Mouse (Mus musculus) kidney, embryonic 14.5 days (tissue): ENCODE data around the gene Tpst2. TPM values are rescaled to one million over a fixed set of nuclear protein-coding genes. Genes with fewer than 3 reads are reported as not detected.

Experiments used
- ATAC-seq: fragments of 200-750 bp; cut with Nextera tagmentation; 2 replicates; pipeline ENCODE4 v1.8.0; 2017; ENCODE audit warnings: moderate number of reproducible peaks, mild to moderate bottlenecking, moderate TSS enrichment, moderate library complexity; ENCODE audit not compliant: low FRiP score, low TSS enrichment
- H3K27ac ChIP-seq: fragments of 300-500 bp; sonication (generic); 2 replicates; pipeline ENCODE4 v1.5.1; 2014; ENCODE audit warnings: low read depth, mild to moderate bottlenecking, low read length, moderate library complexity, mixed read lengths
- H3K27me3 ChIP-seq: fragments of 300-500 bp; sonication (generic); 2 replicates; pipeline ENCODE4 v1.6.1; 2014; ENCODE audit warnings: mild to moderate bottlenecking, low read length; ENCODE audit not compliant: control insufficient read depth, insufficient read depth
- H3K36me3 ChIP-seq: fragments of 300-500 bp; sonication (generic); 2 replicates; pipeline ENCODE4 v1.6.1; 2014; ENCODE audit warnings: low read length, mixed read lengths; ENCODE audit not compliant: control insufficient read depth, insufficient read depth
- H3K4me1 ChIP-seq: fragments of 300-500 bp; sonication (generic); 2 replicates; pipeline ENCODE4 v1.6.1; 2014; ENCODE audit warnings: low read length, mixed read lengths; ENCODE audit not compliant: control insufficient read depth, insufficient read depth
- H3K4me2 ChIP-seq: fragments of 300-500 bp; sonication (generic); replicated peaks from 2 replicates; pipeline ENCODE4 v1.6.1; 2014; ENCODE audit warnings: low read depth, mild to moderate bottlenecking, low read length
- H3K4me3 ChIP-seq: fragments of 300-500 bp; sonication (generic); 2 replicates; pipeline ENCODE4 v1.5.1; 2014; ENCODE audit warnings: mild to moderate bottlenecking, low read length
- H3K9ac ChIP-seq: fragments of 300-500 bp; sonication (generic); 2 replicates; pipeline ENCODE4 v1.6.1; 2014; ENCODE audit warnings: low read depth, mild to moderate bottlenecking, low read length, moderate library complexity
- H3K9me3 ChIP-seq: fragments of 300-500 bp; sonication (generic); 2 replicates; pipeline ENCODE4 v1.6.1; 2016; ENCODE audit warnings: low read length; ENCODE audit not compliant: control insufficient read depth
- WGBS: fragments of 180-500 bp; shearing (Covaris S2); extraction: QIAGEN DNeasy Blood & Tissue Kit; methylation state at CpG from one replicate; pipeline ENCODE4 v1.1.7; 2014; 5-methylcytosine and 5-hydroxymethylcytosine counted together
- polyA plus RNA-seq: library from polyadenylated mRNA; unstranded; fragments of >200 nt; fragmentation: Nextera tagmentation; extraction: Ambion mirVana; gene quantifications from 2 replicates; pipeline ENCODE4 v1.2.1, GENCODE M21; 2014

Tpst2 gene
- 39.9 and 50.3 TPM in 2 replicates for polyA plus RNA-seq

DNA sequence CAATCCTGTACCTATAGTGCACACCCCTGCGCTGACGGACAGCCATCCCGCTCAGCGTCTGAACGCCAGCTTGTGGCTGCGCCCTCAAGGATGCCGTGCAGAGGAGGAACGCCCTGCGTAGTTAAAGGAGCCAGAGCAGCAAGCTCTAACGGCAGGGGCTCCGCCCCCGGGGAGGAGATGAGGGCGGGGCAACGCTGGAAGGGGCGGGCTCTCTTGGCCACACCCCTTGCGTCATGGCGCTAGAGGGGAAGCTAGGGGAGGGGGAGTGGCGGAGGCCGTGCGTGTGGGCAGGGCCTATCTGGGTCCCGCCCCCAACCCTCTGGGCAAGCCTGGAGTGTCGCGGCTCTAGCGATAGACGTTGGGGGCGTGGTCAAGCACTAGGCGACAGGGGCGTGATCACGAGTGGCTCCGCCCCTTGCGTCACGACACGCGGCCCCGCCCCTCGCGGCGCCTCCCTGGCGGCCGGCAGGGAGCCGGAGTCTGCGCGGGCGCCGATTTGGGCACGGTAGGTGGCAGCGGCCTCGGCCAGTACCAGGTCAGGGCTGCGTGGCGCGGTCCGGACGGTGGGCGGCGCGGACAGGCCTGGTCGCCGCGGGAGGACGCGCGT, at the start of gene Tpst2:
Gene Tpst2 (plus strand): TSS at position 425 of the 607 bp plus-strand sequence.
- peak; percentile 94 for ATAC-seq
- WGBS, result under 1% methylated on average over 60 of the region's 62 CpGs
- Histone ChIP-seq H3K4me3 (peak within 1 kb of the TSS; percentile 84), H3K36me3 (no peaks in the 10 kb centered on the region), H3K4me2 (peak within 1 kb of the TSS; percentile 72), H3K4me1 (peaks cover 38% of the 10 kb centered on the region; the same call in 1 of the 2 replicates), H3K9me3 (no peaks in the 10 kb centered on the region), H3K27me3 (no peaks in the 10 kb centered on the region), H3K9ac (peak within 1 kb of the TSS; percentile 81), H3K27ac (peak within 1 kb of the TSS; percentile 57)

DNA sequence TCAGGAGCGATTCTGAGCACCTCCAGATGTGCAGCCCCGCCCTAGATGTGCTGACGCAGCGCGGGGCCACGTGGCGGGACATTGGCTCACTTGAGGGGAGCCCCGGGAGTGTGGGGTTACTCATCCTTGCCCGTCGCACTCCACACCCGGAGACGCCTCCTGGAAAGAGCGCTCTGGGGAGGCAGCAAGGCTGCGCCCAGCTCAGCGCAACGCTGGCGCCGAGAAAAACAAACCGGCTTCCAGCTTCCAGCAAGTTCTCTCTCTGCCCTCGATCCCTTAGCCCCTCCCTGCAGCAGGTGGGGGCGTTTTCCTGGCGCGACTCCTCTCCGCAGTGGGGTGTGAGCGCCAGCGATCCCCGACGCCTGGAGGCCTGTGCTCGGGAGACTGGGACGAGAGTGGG, 49.1 kb upstream of the Tpst2 start:
- H3K9ac ChIP-seq, result peak overlapping the region; percentile 31; the same call in 1 of the 2 replicates
- H3K4me3 ChIP-seq, result peak overlapping the region; percentile 41
- WGBS, result under 1% methylated on average over 30 of the region's 30 CpGs
- H3K4me2 ChIP-seq, result peak overlapping the region; percentile 61
- no peaks in the 10 kb centered on the region for H3K9me3 ChIP-seq
- H3K4me1 ChIP-seq, result peaks cover 11% of the 10 kb centered on the region; the same call in 1 of the 2 replicates
- no peaks in the 10 kb centered on the region for H3K36me3 ChIP-seq
- ATAC-seq, result peak; percentile 32; the same call in 1 of the 2 replicates
- peaks cover 54% of the 10 kb centered on the region for H3K27me3 ChIP-seq
- H3K27ac ChIP-seq, result no peak overlapping the region

DNA sequence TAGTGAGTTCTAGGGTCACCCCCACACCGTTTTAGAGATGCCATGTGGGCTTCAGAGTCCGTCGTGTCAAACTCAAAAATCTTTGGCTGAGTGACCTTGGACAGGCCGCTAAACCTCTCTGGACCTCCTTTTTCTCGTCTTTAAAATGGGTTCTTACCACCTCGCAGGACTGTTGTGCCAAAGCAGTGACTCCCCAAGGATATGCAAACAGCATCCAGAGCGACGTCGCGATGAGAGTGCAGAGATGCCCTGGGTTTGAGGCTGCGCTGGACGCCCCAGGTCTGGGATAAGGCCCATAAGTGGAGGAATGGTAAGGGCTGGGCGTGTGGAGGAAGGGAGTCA, 48.6 kb upstream of the Tpst2 start:
- Histone ChIP-seq H3K9ac (no peak overlapping the region), H3K4me3 (peak overlapping the region; percentile 41), H3K27ac (no peak overlapping the region), H3K27me3 (peaks cover 54% of the 10 kb centered on the region), H3K4me2 (peak overlapping the region; percentile 61), H3K36me3 (no peaks in the 10 kb centered on the region), H3K9me3 (no peaks in the 10 kb centered on the region), H3K4me1 (peaks cover 11% of the 10 kb centered on the region; the same call in 1 of the 2 replicates)
- WGBS, result 2% methylated on average over 13 of the region's 13 CpGs
- ATAC-seq, result peak; percentile 5; the same call in 1 of the 2 replicates

DNA sequence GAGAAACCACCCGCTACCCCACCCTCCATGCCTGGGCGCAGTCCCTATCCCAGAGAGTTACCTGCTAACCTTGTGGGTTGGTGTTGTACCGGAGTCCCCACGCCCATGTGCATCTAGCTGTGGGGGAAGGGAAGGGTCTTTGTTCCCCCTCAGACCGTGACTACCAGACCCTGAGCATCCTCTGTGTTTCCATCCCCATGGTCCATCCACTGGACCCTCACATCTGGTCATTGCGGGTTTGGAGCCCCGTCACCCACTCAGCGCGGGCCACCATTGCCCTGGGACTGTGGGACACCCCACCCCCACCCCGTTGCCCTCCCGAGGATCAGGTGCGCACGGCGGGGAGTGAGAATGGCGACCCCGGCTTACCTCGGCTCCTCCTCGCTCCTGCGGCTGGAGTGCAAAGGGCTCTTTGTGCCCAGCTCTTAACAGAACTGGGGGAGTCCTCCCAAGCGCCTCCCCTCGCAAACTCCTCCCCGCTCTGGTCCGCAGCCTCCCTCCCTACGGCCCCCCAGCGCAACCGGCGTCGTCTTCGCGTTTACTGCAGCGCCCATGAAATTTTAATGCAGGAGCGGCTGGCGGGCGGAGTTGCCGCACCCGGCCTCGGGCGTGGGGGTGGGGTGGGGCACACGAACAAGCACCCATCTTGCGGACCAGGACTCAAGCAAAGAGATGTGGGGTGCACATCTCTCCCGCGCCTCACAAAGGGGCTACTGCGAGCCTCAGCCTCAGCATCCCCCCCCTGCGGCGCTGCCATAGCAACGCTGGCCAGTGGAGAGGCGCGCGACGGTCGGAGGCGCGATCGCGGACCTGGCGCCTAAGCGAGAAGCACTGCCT, 48.0 kb upstream of the Tpst2 start:
- ATAC-seq, result peak; percentile 48
- Histone ChIP-seq H3K4me3 (peak overlapping the region; percentile 41), H3K9me3 (no peaks in the 10 kb centered on the region), H3K4me1 (peaks cover 11% of the 10 kb centered on the region; the same call in 1 of the 2 replicates), H3K9ac (peak overlapping the region; percentile 40; the same call in 1 of the 2 replicates), H3K4me2 (peak overlapping the region; percentile 61), H3K27ac (no peak overlapping the region), H3K36me3 (no peaks in the 10 kb centered on the region), H3K27me3 (peaks cover 54% of the 10 kb centered on the region)
- WGBS, result 1% methylated on average over 57 of the region's 57 CpGs

- no peak overlapping the region for H3K9ac ChIP-seq
- 67% methylated on average over 5 of the region's 5 CpGs for WGBS
- peaks cover 24% of the 10 kb centered on the region for H3K27me3 ChIP-seq
These were observed 40.7 kb upstream of the Tpst2 start for GRCm38 (mm10) chr5:112235806-112236205.

DNA sequence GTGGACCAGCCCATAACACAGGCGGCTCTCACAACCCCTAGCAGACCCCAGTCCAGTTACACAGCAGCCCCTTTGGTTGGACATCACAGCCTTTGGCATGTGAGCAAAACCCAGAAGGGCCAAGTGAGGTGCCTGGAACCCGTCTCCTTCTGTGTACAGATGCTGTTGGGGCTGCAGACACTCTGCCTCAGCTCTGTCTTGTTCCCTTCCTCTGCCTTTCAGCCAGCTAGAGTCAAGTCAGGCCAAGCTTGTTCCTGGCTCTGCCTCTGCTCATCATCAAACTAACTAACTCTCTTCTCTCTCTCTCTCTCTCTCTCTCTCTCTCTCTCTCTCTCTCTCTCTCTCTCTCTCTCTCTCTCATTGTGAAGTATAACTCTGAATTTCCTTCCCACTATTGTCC, 39.9 kb upstream of the Tpst2 start:
- WGBS, result 82% methylated on average over 2 of the region's 2 CpGs
- Histone ChIP-seq H3K27me3 (peaks cover 20% of the 10 kb centered on the region), H3K4me1 (0 out of 2 replicates have a peak, but pooled peaks cover 3% of the 10 kb centered on the region), H3K9me3 (no peaks in the 10 kb centered on the region), H3K4me3 (no peak overlapping the region), H3K36me3 (no peaks in the 10 kb centered on the region), H3K9ac (no peak overlapping the region), H3K4me2 (no peak overlapping the region), H3K27ac (no peak overlapping the region)
- ATAC-seq, result no peak

More at GRCm38 (mm10) chr5:112235806-112236205, 40.7 kb upstream of the Tpst2 start:
- Histone ChIP-seq H3K4me2 (no peak overlapping the region), H3K27ac (no peak overlapping the region), H3K4me1 (0 out of 2 replicates have a peak, but pooled peaks cover 3% of the 10 kb centered on the region), H3K36me3 (no peaks in the 10 kb centered on the region), H3K9me3 (no peaks in the 10 kb centered on the region), H3K4me3 (no peak overlapping the region)
- no peak for ATAC-seq

DNA sequence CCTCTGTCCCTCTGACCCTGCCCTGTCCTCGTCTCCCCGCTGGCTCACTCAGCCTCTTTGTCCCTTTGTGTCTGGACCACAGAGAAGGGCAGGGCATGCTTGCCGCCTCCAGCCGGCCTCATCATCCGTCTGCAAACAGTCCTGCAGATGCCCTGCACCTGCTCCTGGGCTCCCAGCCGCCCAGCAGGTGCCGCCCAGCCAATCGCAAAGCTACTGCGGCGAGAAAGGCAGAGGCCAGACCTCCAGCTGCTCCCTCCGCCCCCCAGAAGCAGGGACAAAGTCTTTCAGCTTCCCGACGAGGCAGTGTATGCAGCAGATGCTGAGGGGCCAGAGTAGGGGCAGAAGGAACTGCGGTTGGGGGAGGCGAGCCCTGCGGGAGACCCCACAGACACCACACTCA, 39.1 kb upstream of the Tpst2 start:
- Histone ChIP-seq H3K9me3 (no peaks in the 10 kb centered on the region), H3K27me3 (peaks cover 18% of the 10 kb centered on the region; the same call in 1 of the 2 replicates), H3K4me1 (0 out of 2 replicates have a peak, but pooled peaks cover 3% of the 10 kb centered on the region), H3K27ac (no peak overlapping the region), H3K9ac (peak overlapping the region; percentile 31; the same call in 1 of the 2 replicates), H3K4me3 (no peak overlapping the region), H3K4me2 (peak overlapping the region; percentile 24; the same call in 1 of the 2 replicates), H3K36me3 (no peaks in the 10 kb centered on the region)
- ATAC-seq, result peak; percentile 32; the same call in 1 of the 2 replicates
- 1% methylated on average over 16 of the region's 16 CpGs for WGBS

DNA sequence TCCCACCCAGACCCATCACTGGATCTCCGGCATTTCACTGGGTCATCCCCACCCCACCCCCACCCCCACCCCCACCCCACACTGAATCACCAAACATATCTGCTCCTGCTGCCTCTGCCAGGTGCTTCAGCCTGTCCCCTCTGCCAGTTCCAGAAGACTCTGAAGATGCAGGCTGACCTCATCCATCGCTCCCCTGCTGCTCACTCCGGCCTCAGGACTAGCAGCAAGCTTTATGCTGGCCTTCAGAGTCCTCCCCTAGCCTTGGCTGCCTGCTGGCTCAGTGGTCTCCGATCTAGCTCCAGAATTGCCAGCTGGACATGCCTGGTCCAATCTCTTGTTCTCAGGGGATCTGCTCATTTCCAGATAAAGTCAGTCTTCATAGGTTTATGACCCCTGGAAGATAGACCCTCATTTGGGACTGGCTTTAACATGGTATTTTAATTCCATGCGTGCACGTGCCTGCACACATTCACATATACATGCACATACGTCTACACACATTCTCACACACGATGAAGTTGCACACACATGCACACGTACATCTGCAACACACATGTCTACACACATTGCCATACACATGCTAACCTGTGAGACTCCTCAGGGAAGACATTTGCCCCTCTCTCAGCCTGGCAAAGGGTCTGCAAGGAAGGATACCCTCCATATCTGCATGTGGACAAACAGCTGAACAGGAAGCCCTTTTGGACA, 38.5 kb upstream of the Tpst2 start:
- Histone ChIP-seq H3K4me2 (peak overlapping the region; percentile 24; the same call in 1 of the 2 replicates), H3K4me3 (no peak overlapping the region), H3K9ac (no peak overlapping the region), H3K4me1 (peaks cover 3% of the 10 kb centered on the region; the same call in 1 of the 2 replicates), H3K27ac (no peak overlapping the region), H3K27me3 (peaks cover 18% of the 10 kb centered on the region; the same call in 1 of the 2 replicates), H3K36me3 (no peaks in the 10 kb centered on the region), H3K9me3 (no peaks in the 10 kb centered on the region)
- no peak for ATAC-seq
- 57% methylated on average over 8 of the region's 9 CpGs for WGBS
